Comparison of ENCODE assay signal across 9 mouse cellular contexts in genomic region chr7:83654938-83655630, GRCm38 (mm10). TPM values are rescaled to one million over a fixed set of nuclear protein-coding genes. Genes with fewer than 3 reads are reported as not detected.
A peak's percentile ranks its signal among the peaks of the same experiment; 100 is the strongest.
DNase-seq lines count a peak whose midpoint lies in the region; ATAC-seq and TF ChIP-seq lines count a peak whose summit lies in the region.
"Had no signal": no experiment of that assay in that cellular context is flagged by ENCODE, and none has a peak within 500 bp of the region (broad histone marks: within the 10 kb centered on the region; RNA-seq: fewer than 3 reads in every experiment).

No protein-coding gene starts in this region.

- intact Hi-C loops in left cerebral cortex, postnatal 4 days (cut with DNase I), result no loop called here

- no peak overlapping the region for H3K9ac ChIP-seq in forebrain, postnatal 0 days

- H3K36me3 ChIP-seq in kidney, adult 2 months (ENCODE audit: control insufficient read depth, insufficient read depth, low read length), result no peaks in the 10 kb centered on the region
- H3K36me3 ChIP-seq in thymus, adult 2 months (ENCODE audit: control insufficient read depth, insufficient read depth, low read length), result peaks cover 29% of the 10 kb centered on the region
- H3K36me3 ChIP-seq in forebrain, postnatal 0 days (ENCODE audit: insufficient read depth), result no peaks in the 10 kb centered on the region

- peak overlapping the region; percentile 34 for H3K27ac ChIP-seq in kidney, adult 2 months (ENCODE audit: insufficient read depth, low read depth, low read length)
- H3K27ac ChIP-seq in thymus, adult 2 months (ENCODE audit: control insufficient read depth, insufficient read depth, low read length), result peak overlapping the region; percentile 97
- H3K27ac ChIP-seq in forebrain, postnatal 0 days (ENCODE audit: low read depth, low read length), result no peak overlapping the region

- no peaks in the 10 kb centered on the region for H3K4me1 ChIP-seq in kidney, adult 2 months (ENCODE audit: control insufficient read depth, insufficient read depth, low read length)
- peaks cover 39% of the 10 kb centered on the region for H3K4me1 ChIP-seq in thymus, adult 2 months (replicated peaks; ENCODE audit: control insufficient read depth, insufficient read depth, low read length)
- no peaks in the 10 kb centered on the region for H3K4me1 ChIP-seq in forebrain, postnatal 0 days (ENCODE audit: insufficient read depth)

- WGBS in kidney, adult 2 months, result 54% methylated on average over 5 of the region's 5 CpGs
- 6% methylated on average over 5 of the region's 5 CpGs for WGBS in thymus, adult 2 months
- WGBS in forebrain, postnatal 0 days, result 77% methylated on average over 5 of the region's 5 CpGs

- ATAC-seq in forebrain, postnatal 0 days, result no peak
- ATAC-seq: Patski had no signal

- no peak overlapping the region for H3K4me2 ChIP-seq in forebrain, postnatal 0 days (ENCODE audit: low read depth)

- no peak for TF ChIP-seq CTCF in kidney, adult 2 months (conservative IDR thresholded peaks at IDR 0.05; ENCODE audit: insufficient read depth, insufficient read length, low read depth, low read length)
- TF ChIP-seq CTCF in thymus, adult 2 months (IDR thresholded peaks at IDR 0.05; ENCODE audit: borderline replicate concordance, control insufficient read depth, extremely low read depth, insufficient read depth, low read length, poor library complexity), result no peak
- no peak for TF ChIP-seq CTCF in forebrain, postnatal 0 days (IDR thresholded peaks at IDR 0.05; ENCODE audit: low read depth)

- no peaks in the 10 kb centered on the region for H3K9me3 ChIP-seq in forebrain, postnatal 0 days (ENCODE audit: low read length)

- TF ChIP-seq POLR2A in kidney, adult 2 months (IDR thresholded peaks at IDR 0.05; ENCODE audit: low read depth, low read length), result no peak
- peak; percentile 100 for TF ChIP-seq POLR2A in thymus, adult 2 months (IDR thresholded peaks at IDR 0.05; ENCODE audit: control insufficient read depth, extremely low read depth, insufficient read depth, low read length, poor library complexity)

- peak overlapping the region; percentile 44 for H3K4me3 ChIP-seq in kidney, adult 2 months (ENCODE audit: insufficient read depth, low read depth, low read length)
- H3K4me3 ChIP-seq in thymus, adult 2 months (ENCODE audit: control insufficient read depth, insufficient read depth, low read length), result peak overlapping the region; percentile 91
- no peak overlapping the region for H3K4me3 ChIP-seq in forebrain, postnatal 0 days (ENCODE audit: low read depth, low read length)

- peak; percentile 34 for DNase-seq in layer of hippocampus, adult 9-11 months
- no peak for DNase-seq in layer of hippocampus, adult 9-10 months (ENCODE audit: low spot score)
- peak; percentile 72 for DNase-seq in kidney, adult 2 months
- peak; percentile 51 for DNase-seq in lung, postnatal 10 days
- DNase-seq in thymus, adult 2 months, result peak; percentile 88
- no peak for DNase-seq in forebrain, postnatal 0 days
- DNase-seq in left cerebral cortex, postnatal 4 days, result no peak
- no peak for DNase-seq in neural tube, embryonic 10.5 days (ENCODE audit: extremely low spot score, low spot score)

- no peaks in the 10 kb centered on the region for H3K27me3 ChIP-seq in kidney, adult 2 months (replicated peaks; ENCODE audit: control insufficient read depth, insufficient read depth, low read length)
- no peaks in the 10 kb centered on the region for H3K27me3 ChIP-seq in thymus, adult 2 months (ENCODE audit: control insufficient read depth, insufficient read depth, low read length)
- H3K27me3 ChIP-seq in forebrain, postnatal 0 days (ENCODE audit: insufficient read depth, low read length), result no peaks in the 10 kb centered on the region
- H3K27me3 ChIP-seq: Patski had no signal

RNA-seq across cellular contexts. Expression of gene Stard5, which starts 23.3 kb away (rescaled TPM):
- 80.0 and 88.2 TPM in 2 replicates for polyA plus RNA-seq in kidney, adult 2 months (2012; rRNA removed)
- polyA plus RNA-seq in thymus, adult 2 months (2012; rRNA removed), result 15.8 and 17.8 TPM in 2 replicates
- total RNA-seq in forebrain, postnatal 0 days (2014; rRNA removed), result 6.5 and 9.6 TPM in 2 replicates
- 4.8 and 5.5 TPM in 2 replicates for polyA plus RNA-seq in forebrain, postnatal 0 days (2015; fragmentation: Nextera tagmentation; extraction: Ambion mirVana)
- total RNA-seq in left cerebral cortex, postnatal 4 days (2021), result 10 to 100 TPM; 10.2 to 10.4 TPM

Comparison
In these comparisons a context has a peak if more than half of its experiments do, and no peak if none do; other contexts are left out.
1. DNase-seq: peak in layer of hippocampus, adult 9-11 months (single experiment), kidney, adult 2 months (single experiment), lung, postnatal 10 days (single experiment) and thymus, adult 2 months (single experiment); none in layer of hippocampus, adult 9-10 months (single experiment), forebrain, postnatal 0 days (single experiment), left cerebral cortex, postnatal 4 days (single experiment) and neural tube, embryonic 10.5 days (single experiment).